Mouse (Mus musculus): Measurements from ENCODE around the gene Dstyk.

- TF ChIP-seq CTCF (conservative IDR thresholded peaks at IDR 0.05 in 1 of 2, IDR thresholded peaks at IDR 0.05 in 1 of 2; ENCODE audit: low read depth in 2 of 2, low read length in 2 of 2) = no peak
- TF ChIP-seq ETS1 (conservative IDR thresholded peaks at IDR 0.05; ENCODE audit: low read depth, low read length) = no peak
- TF ChIP-seq EP300 (IDR thresholded peaks at IDR 0.05; ENCODE audit: low read length) = no peak
- TF ChIP-seq CHD1 (IDR thresholded peaks at IDR 0.05; ENCODE audit: low read depth, low read length) = no peak
- no peak for TF ChIP-seq POLR2A (IDR thresholded peaks at IDR 0.05; ENCODE audit: low read depth, low read length)
- no peak for TF ChIP-seq MAFK (IDR thresholded peaks at IDR 0.05; ENCODE audit: insufficient replicate concordance, low read length)
- TF ChIP-seq MAX (IDR thresholded peaks at IDR 0.05; ENCODE audit: low read length) = no peak
Observed at GRCm38 (mm10) chr1:132380550-132381100, 36.7 kb upstream of the Dstyk start.

Measured in CH12.LX (cell line).